Mouse (Mus musculus) MEL (cell line): Measurements from ENCODE around the gene Efcc1.

Source experiments
- CTCF ChIP-seq, 3 experiments: IDR thresholded peaks in 2 of 3; conservative IDR thresholded peaks in 1 of 3; 2 replicates each; pipeline ENCODE4 v1.5.1; 2011 to 2012; ENCODE audit warnings: low read length in 3 of 3, low read depth in 2 of 3, mild to moderate bottlenecking in 2 of 3, improper control_type of control experiment in 1 of 3, inconsistent platforms in 1 of 3, mixed read lengths in 1 of 3, moderate library complexity in 1 of 3; ENCODE audit not compliant: control insufficient read depth in 1 of 3, insufficient read depth in 1 of 3, poor library complexity in 1 of 3, severe bottlenecking in 1 of 3
- TCF12 ChIP-seq: IDR thresholded peaks from 2 replicates; pipeline ENCODE4 v1.6.1; 2014; ENCODE audit warnings: low read depth, mild to moderate bottlenecking, inconsistent platforms, low read length, improper control_type of control experiment, moderate library complexity
- UBTF ChIP-seq: IDR thresholded peaks from 2 replicates; pipeline ENCODE4 v1.6.1; 2012; ENCODE audit warnings: low read depth, mild to moderate bottlenecking, inconsistent platforms, low read length, improper control_type of control experiment, moderate library complexity, borderline replicate concordance; ENCODE audit not compliant: insufficient read depth

DNA sequence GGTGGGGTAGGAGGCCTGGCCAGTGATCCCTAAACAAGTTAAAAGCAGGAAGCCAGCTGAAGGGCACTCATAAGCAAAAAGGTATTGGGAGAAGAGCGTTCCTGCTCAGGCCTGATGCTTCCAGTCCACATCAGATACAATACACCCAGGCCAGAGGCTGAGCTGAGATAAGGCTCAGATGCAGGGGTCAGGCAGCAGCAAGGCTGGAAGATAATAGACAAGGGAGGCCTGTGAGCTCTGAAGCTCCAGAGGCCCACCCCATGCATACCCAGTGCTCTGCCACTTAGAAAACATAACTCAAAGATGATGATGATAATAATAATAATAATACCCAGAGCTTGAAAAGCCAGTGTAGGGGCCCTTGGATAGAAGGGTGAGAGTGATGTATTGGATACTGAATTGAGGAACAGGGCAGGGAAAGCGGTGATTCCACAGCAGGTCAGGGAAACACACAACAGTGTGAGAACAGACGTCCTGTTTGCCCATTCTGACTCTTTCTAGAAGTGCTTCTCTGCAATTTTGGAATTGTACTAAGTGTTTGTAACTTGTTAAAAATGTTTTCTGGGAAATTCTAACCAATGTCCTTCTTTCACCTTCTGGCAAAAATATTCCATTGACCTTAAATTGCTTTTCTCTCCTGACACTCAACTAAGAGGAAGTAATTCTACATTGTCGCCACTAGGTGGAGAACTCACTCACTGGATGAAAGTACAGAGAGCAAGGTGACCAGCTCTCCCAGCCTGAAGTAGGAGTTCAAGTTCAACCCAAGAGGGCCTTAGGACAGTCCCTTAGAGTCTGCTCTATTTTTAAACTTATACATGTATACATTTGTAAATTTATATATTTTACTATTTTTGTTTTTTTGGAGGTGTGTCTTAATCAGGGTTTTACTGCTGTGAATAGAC is 33.0 kb downstream of the Efcc1 start:
- TF ChIP-seq UBTF (no peak), TCF12 (peak; percentile 45; the same call in 1 of the 2 replicates), CTCF (IDR thresholded peaks at IDR 0.05 in 2 of 3, conservative IDR thresholded peaks at IDR 0.05 in 1 of 3; ENCODE audit: control insufficient read depth in 1 of 3, insufficient read depth in 1 of 3, low read depth in 2 of 3, low read length in 3 of 3, poor library complexity in 1 of 3, severe bottlenecking in 1 of 3) (peak; percentile 43 to 89 (median 78))
